Mouse (Mus musculus): ENCODE results near the gene Abcc4.

The Abcc4 gene

GRCm38 (mm10) chr14:118506591-118507146 lies 199.3 kb downstream of the Abcc4 start:
- no peak for DNase-seq (ENCODE audit: low spot score in 2 of 2)

DNA sequence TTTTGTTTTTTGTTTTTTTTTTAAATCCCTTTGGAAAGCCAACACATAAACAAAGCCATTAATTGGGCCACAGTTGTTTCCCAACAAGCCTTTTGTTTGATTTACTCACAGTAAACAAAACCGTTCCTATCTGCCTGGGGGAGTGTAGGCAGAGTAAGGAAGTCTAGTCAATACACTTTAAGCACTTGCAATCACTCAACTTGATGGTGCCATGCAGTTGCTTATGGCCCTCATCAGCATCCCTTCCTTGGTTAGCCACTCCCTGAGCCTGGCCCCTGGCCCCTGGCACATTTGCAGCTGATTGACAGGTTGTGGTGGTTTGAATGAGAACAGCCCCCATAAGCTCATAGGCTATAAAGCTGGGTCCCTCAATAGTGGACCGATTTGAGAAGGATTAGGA lies 209.3 kb downstream of the Abcc4 start:
- no peak for DNase-seq (ENCODE audit: low spot score in 2 of 2)

- no peak for DNase-seq (ENCODE audit: low spot score in 2 of 2)
These were observed 210.6 kb downstream of the Abcc4 start for GRCm38 (mm10) chr14:118495458-118495857.

GRCm38 (mm10) chr14:118491708-118492107 lies 214.3 kb downstream of the Abcc4 start:
- no peak for DNase-seq (ENCODE audit: low spot score in 2 of 2)

- no peak for DNase-seq (ENCODE audit: low spot score in 2 of 2)
These were observed 214.7 kb downstream of the Abcc4 start for GRCm38 (mm10) chr14:118491300-118491699.

DNA sequence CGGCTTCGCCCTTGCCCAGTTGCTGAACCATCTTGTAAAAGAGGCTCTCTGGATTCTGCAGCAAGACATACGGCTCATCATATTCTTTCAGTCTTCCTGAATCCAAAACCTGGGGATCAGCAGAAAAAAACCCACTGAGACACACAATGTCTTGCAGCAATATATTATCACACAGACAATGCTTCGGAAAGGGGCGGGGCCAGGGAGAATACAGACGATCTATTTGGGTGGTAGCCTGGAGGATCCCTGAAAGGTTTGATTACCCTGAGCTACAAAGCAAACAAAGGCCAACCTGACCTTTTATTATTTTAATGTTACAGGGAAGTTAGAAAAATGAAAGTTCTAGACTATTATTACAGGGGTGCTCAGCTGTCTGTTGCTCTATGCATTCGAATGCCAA lies 215.5 kb downstream of the Abcc4 start:
- DNase-seq (ENCODE audit: low spot score in 2 of 2): no peak

DNA sequence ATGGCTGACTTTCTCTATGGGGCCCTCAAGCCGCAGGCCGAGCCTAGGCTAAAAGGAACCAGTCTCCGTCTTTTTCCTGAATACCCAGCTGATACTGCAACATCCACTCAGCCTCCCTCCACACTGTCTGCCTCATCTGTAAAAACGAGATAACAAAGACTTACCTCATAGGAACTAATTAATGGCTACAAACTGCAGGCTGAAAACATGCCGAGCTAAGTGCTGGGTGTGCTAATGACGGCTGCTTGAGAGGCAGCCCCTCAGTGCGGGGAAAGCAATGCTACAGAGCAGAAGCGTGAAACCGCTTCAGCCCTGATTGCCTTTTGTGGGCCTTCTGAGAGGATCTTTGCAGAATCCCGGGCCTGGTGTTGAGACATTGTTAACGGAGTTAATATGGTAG lies 219.7 kb downstream of the Abcc4 start:
- DNase-seq (ENCODE audit: low spot score in 2 of 2): no peak

- DNase-seq (ENCODE audit: low spot score in 2 of 2): no peak
These were observed 220.4 kb downstream of the Abcc4 start for GRCm38 (mm10) chr14:118485646-118486045.

DNA sequence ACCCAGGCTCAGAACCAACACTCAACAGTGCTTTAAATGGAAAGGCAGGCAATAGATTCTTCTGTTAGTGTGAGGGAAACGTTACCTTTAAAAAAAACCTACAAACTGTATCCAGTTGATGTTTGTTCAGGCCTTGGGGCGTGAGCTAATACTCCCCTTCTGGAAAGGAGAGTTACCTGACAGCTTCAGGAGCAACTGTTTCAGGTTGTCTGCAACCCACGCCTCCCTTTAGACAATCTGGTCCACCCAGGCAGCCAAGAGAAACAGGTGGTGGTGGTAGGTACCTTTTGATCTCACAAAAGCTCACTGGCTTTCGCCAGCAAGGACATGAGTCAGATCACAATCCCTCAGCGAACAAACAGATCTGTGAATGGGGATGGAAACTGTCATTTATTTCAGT lies 223.7 kb downstream of the Abcc4 start:
- no peak for DNase-seq (ENCODE audit: low spot score in 2 of 2)

DNA sequence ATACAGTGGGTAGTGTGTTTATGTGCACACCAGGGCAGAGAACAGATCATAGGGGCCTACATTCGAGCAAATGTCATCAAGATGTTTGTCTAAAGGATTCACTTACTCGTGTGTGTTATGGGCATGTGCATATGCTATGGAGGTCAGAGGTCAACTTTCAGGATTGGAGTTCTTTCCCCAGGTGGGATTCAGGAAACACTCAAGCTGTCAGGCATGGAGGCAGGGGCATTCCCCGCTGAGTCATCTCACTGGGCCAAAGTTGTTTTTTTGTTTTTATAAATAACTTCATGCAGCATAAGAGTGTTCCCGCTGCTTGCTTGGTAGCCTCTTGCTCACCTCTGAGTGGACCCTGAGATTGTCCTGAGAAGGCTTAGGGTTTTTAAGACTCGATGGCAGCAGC lies 224.2 kb downstream of the Abcc4 start:
- no peak for DNase-seq (ENCODE audit: low spot score in 2 of 2)

GRCm38 (mm10) chr14:118476329-118476728 lies 229.7 kb downstream of the Abcc4 start:
- no peak for DNase-seq (ENCODE audit: low spot score in 2 of 2)

DNA sequence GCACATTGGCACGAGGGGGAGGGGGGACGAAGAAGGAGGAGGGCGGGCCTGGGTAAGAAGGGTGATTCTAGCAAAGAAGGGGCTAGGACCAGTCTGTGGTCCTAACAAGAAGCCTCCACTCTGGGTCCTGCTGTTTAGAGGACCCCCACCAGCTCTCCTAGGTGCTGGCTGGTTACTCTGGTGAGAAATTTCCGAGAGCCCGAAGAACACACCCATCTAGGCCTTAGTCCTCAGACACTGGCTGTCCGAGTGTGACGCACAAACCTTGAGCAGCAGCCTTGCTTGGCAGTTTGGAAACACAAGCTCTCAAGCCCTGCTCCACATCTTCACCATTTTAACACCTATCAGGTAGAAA lies 230.9 kb downstream of the Abcc4 start:
- DNase-seq (ENCODE audit: low spot score in 2 of 2): no peak

DNA sequence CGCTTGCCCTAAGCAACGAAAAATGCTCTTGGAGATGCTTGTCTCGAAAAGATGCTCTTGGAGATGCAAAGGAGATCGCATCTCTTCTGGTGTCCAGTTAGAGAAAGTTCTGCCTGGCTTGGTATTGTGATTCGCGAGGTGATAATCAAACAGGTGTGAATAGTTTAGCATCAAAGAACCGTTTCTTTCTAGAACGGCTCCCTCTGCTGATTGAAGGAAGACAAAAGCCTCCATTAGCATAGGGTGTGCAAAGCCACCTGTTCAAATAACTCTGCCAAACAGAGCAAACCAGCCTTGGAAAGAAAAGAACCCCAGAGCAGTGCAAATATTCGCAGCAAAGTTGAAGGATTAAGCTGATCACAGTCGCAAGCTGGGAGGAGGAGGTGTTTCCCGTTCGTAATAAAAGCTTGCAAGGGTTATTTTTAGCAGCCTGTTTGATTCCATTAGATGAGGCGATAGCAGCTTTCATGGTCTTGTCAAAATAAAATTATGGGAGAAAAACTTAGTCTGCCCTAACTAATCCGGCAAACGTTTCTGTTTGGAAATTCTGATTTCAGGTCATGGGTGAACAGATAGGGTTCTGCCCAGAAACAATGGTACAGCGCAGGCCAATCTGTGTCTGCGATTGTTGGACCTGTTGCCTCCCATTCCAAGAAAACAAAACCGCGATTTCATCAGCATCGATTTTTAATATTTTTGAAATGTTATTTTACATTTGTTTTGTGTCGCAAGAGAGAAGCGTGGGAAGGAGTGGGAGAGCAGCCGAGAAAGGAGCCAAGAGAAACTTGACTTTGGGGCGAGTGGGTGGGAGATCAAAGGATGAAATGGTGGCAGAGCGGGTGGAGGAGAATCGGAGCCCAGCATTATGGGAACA lies 231.6 kb downstream of the Abcc4 start:
- DNase-seq (ENCODE audit: low spot score in 2 of 2): no peak

DNA sequence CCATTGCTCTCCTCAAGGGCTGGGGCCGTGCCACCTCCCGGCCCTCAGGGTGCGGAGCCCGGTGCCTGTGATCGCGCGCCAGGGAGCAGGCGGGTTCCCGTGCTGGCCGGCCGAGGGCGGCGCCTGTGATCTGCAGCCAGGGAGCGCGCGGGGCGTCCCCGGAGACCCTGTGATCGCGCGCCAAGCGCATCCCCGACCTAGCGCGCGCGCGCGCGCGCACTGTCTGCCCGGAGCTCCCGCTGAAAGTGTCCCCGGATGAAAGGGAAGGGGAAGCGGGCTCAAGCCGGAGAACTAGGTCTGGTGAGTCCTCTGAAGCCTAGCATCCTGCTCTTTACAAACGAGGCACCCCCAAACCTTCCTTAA lies 232.2 kb downstream of the Abcc4 start:
- DNase-seq (ENCODE audit: low spot score in 2 of 2): peak; percentile 4 to 13

- DNase-seq (ENCODE audit: low spot score in 2 of 2): no peak
These were observed 232.7 kb downstream of the Abcc4 start for GRCm38 (mm10) chr14:118473188-118473830.

DNA sequence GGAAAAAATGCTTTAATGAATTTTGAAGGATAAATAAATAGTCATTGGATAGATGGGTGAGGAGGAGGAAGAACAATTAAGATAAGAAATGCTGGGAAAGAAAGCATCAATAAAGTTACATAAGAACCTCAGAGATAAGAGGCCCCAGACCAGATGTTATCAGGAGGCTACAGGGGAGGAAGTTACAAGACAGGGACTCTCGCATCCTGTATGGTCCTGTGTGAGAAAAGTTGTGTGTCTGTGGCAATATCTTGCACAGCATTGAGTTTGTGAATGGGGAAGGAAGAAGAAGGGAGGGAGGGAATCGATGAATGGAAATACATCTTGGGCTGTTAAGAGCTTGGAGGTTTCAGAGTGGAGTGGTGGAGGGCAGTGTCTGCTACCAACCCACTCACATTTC lies 240.7 kb downstream of the Abcc4 start:
- DNase-seq (ENCODE audit: low spot score in 2 of 2): no peak

DNA sequence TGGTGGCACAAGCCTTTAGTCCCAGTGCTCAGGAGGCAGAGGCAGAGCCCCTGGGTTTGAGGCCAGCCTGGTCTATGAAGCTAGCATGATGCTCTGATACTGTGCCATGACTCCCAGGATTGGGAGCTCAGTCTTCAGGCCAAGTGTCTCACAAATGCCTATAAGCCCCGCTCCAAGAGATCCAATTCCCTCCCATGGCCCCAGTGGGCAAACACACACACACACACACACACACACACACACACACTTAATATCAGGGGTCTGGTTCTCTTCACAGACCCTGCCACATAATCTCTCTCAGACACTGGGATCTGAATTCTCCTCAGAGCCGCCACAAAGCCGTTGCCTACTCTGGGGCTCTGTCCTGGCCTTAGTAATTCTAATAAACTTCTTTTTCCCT lies 241.6 kb downstream of the Abcc4 start:
- no peak for DNase-seq (ENCODE audit: low spot score in 2 of 2)

DNA sequence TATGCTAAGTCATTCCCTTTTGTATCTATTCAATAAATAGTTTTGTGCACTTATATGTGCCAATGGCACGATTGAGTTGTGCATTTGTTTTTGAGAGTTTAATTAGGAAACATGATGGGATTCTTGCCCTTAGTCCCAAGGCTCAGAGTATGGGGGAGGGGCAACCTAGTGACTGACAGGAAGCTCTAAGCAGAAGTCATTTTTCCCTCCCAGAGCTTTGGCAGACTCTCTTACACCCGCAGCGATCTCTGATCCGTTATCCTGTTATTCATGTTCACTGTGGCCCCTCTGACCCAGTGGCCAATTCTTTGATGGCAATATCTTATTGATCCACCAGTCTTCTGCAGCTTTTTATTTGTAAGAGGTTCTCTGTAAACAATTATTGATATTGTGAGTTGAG lies 253.4 kb downstream of the Abcc4 start:
- no peak for DNase-seq (ENCODE audit: low spot score in 2 of 2)

- DNase-seq (ENCODE audit: low spot score in 2 of 2): no peak
These were observed 265.9 kb downstream of the Abcc4 start for GRCm38 (mm10) chr14:118440155-118440554.

- DNase-seq (ENCODE audit: low spot score in 2 of 2): peak in 1 of 2 experiments; percentile 7
These were observed 268.7 kb downstream of the Abcc4 start for GRCm38 (mm10) chr14:118437156-118437931.

GRCm38 (mm10) chr14:118436791-118437155 lies 269.2 kb downstream of the Abcc4 start:
- peak; percentile 13 to 24 for DNase-seq (ENCODE audit: low spot score in 2 of 2)

DNA sequence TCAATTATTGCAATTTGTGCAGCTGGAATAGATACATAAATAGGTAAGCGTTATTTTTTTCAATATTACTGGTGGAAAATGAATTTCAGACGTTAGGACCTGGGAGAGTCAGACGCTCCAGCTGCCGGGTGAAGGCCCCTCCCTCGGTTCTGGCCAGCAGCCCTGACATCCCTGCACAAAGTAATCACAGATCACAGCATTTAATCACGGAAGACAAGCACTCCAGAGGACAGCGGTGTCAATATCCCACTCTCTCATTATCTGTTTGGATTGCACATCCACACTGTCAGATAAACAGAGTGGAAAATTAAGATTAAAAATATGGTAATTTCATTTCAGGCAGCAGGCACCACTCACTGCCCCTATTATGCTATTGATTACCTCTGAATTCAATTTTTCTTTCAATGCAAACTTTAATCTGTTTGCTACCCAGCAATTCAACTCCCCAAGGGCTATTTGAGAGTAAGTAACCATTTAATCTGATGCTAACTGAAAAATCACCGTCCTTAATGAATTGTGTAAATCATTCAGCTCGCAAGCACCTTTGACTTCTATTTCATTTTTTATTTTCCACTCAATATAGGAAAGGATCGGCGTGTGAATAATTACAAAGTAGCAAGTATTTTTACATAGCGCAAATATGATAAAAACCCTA lies 270.2 kb downstream of the Abcc4 start:
- no peak for DNase-seq (ENCODE audit: low spot score in 2 of 2)
